Mouse (Mus musculus): Measurements from ENCODE around the gene Hist1h2ad. TPM values are rescaled to one million over a fixed set of nuclear protein-coding genes. Genes with fewer than 3 reads are reported as not detected.
"Not testable (repeated sequence)": the region's sequence is repeated elsewhere in the genome, so short reads cannot be mapped to it uniquely, and the experiment has no call there.

The Hist1h2ad gene
- polyA plus RNA-seq, 1 experiment from 2014 or later = 2.7 TPM

GRCm38 (mm10) chr13:23542999-23543607 is 31.1 kb upstream of the Hist1h2ad start, which contains the start of gene Hist1h2bh:
Gene Hist1h2bh, minus strand, starts transcription at chr13:23543392.
- H3K27ac ChIP-seq = peak within 1 kb of the TSS; percentile 94
- H3K36me3 ChIP-seq; H3K9me3 ChIP-seq; H3K27me3 ChIP-seq; H3K4me1 ChIP-seq (replicated peaks): not testable (repeated sequence)
- peak within 1 kb of the TSS; percentile 46 for H3K4me3 ChIP-seq (replicated peaks)
- H3K9ac ChIP-seq (replicated peaks) = peak within 1 kb of the TSS; percentile 70
- under 1% methylated on average over 41 of the region's 42 CpGs for WGBS
- ATAC-seq (ENCODE audit: insufficient number of reproducible peaks, insufficient read depth, low FRiP score, low TSS enrichment, low read depth) = peak; percentile 95
- H3K4me2 ChIP-seq = peak within 1 kb of the TSS; percentile 71

- under 1% methylated on average over 33 of the region's 45 CpGs for WGBS
- Histone ChIP-seq H3K9me3 (no peaks in the 10 kb centered on the region), H3K4me1 (replicated peaks) (0 out of 2 replicates have a peak, but pooled peaks cover 5% of the 10 kb centered on the region), H3K9ac (replicated peaks) (peak within 1 kb of the TSS; percentile 70), H3K4me2 (peak within 1 kb of the TSS; percentile 71), H3K27ac (peak within 1 kb of the TSS; percentile 94), H3K4me3 (replicated peaks) (peak within 1 kb of the TSS; percentile 46), H3K27me3 (no peaks in the 10 kb centered on the region), H3K36me3 (no peaks in the 10 kb centered on the region)
- ATAC-seq (ENCODE audit: insufficient number of reproducible peaks, insufficient read depth, low FRiP score, low TSS enrichment, low read depth) = peak; percentile 88
Measured at GRCm38 (mm10) chr13:23543965-23544786, 30.0 kb upstream of the Hist1h2ad start, which contains the start of gene Hist1h3f. Gene Hist1h3f, plus strand, starts transcription at chr13:23544052.

DNA sequence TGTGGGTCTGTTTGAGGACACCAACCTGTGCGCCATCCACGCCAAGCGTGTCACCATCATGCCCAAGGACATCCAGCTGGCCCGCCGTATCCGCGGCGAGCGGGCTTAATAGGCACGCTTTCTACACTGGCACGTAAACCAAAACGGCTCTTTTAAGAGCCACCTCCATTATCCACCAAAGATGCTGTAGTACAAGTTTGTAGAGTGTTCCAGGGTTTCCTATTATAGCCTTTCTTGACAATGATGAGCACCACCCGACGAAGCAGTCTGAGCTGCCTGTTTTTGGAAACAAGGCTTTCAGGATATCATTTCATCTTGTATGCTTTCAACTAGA is 29.4 kb upstream of the Hist1h2ad start:
- ATAC-seq (ENCODE audit: insufficient number of reproducible peaks, insufficient read depth, low FRiP score, low TSS enrichment, low read depth); H3K36me3 ChIP-seq; H3K4me1 ChIP-seq (replicated peaks); H3K9me3 ChIP-seq; H3K27me3 ChIP-seq: not testable (repeated sequence)
- H3K9ac ChIP-seq (replicated peaks) = peak overlapping the region; percentile 65
- peak overlapping the region; percentile 71 for H3K4me2 ChIP-seq
- peak overlapping the region; percentile 45 for H3K4me3 ChIP-seq (replicated peaks)
- peak overlapping the region; percentile 94 for H3K27ac ChIP-seq
- WGBS = 0% methylated on average over 11 of the region's 14 CpGs

DNA sequence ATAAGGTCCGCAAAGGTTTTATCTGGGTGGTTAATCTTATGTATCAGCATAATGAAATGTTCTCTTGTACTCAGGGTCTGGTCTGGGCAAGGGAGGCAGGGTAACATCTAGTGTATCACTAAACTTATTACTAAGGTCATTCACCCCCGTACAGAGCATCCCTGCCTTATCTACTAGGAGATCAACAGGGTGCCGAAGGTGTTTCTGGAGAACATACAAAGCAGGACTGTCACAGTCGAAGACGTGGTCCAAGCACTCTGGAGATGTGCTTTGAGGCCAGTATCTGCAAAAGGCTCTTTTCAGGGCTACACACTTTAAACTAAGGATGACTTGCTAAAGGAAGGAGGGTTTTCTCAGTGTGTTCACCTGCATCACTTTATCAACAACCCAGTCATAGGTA is 27.5 kb upstream of the Hist1h2ad start:
- no peak overlapping the region for H3K4me3 ChIP-seq (replicated peaks)
- peak overlapping the region; percentile 73 for H3K27ac ChIP-seq
- H3K27me3 ChIP-seq = no peaks in the 10 kb centered on the region
- H3K9me3 ChIP-seq = no peaks in the 10 kb centered on the region
- H3K36me3 ChIP-seq = no peaks in the 10 kb centered on the region
- 81% methylated on average over 5 of the region's 5 CpGs for WGBS
- no peak overlapping the region for H3K9ac ChIP-seq (replicated peaks)
- peaks cover 10% of the 10 kb centered on the region; the same call in 1 of the 2 replicates for H3K4me1 ChIP-seq (replicated peaks)
- no peak for ATAC-seq (ENCODE audit: insufficient number of reproducible peaks, insufficient read depth, low FRiP score, low TSS enrichment, low read depth)
- H3K4me2 ChIP-seq = no peak overlapping the region

GRCm38 (mm10) chr13:23550761-23551145 is 23.4 kb upstream of the Hist1h2ad start:
- Histone ChIP-seq H3K4me2 (peak overlapping the region; percentile 55), H3K27me3 (no peaks in the 10 kb centered on the region), H3K9me3 (no peaks in the 10 kb centered on the region), H3K9ac (replicated peaks) (peak overlapping the region; percentile 54), H3K27ac (peak overlapping the region; percentile 96), H3K4me3 (replicated peaks) (peak overlapping the region; percentile 46), H3K36me3 (no peaks in the 10 kb centered on the region), H3K4me1 (replicated peaks) (peaks cover 5% of the 10 kb centered on the region; the same call in 1 of the 2 replicates)
- 4% methylated on average over 3 of the region's 3 CpGs for WGBS
- no peak for ATAC-seq (ENCODE audit: insufficient number of reproducible peaks, insufficient read depth, low FRiP score, low TSS enrichment, low read depth)

DNA sequence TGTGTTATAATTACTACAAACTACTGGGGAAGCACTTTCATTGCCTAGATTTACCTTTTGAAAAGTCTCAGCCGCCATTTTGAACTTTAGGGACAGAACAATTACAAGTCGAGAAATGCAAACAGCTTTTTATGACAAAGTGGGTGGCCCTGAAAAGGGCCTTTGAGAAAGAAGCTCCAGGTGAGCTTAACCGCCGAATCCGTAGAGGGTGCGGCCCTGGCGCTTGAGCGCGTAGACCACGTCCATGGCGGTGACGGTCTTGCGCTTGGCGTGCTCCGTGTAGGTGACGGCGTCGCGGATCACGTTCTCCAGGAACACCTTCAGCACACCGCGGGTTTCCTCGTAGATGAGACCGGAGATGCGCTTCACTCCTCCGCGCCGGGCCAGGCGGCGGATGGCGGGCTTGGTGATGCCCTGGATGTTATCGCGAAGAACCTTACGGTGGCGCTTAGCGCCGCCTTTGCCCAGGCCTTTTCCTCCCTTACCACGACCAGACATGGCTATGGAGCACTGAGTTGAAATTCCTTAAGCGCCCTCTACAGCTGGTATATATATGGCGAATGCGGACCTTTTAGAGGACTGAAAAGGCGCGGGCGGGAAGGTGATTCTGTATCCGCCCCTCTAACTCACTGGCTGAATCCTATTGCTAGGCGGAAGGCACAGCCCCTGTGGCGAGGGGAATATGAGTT is 22.9 kb upstream of the Hist1h2ad start, which contains the start of gene Hist1h4f:
Hist1h4f (minus strand) TSS at position 503 of the 689 bp plus-strand sequence.
- Histone ChIP-seq H3K4me2 (peak within 1 kb of the TSS; percentile 55), H3K27ac (peak within 1 kb of the TSS; percentile 96), H3K9ac (replicated peaks) (peak within 1 kb of the TSS; percentile 54), H3K4me3 (replicated peaks) (peak within 1 kb of the TSS; percentile 46)
- not testable (repeated sequence) for H3K27me3 ChIP-seq; H3K9me3 ChIP-seq; H3K4me1 ChIP-seq (replicated peaks); H3K36me3 ChIP-seq
- WGBS = under 1% methylated on average over 47 of the region's 47 CpGs
- peak; percentile 87 for ATAC-seq (ENCODE audit: insufficient number of reproducible peaks, insufficient read depth, low FRiP score, low TSS enrichment, low read depth)

- peak overlapping the region; percentile 96 for H3K27ac ChIP-seq
- ATAC-seq (ENCODE audit: insufficient number of reproducible peaks, insufficient read depth, low FRiP score, low TSS enrichment, low read depth) = no peak
- H3K27me3 ChIP-seq = no peaks in the 10 kb centered on the region
- H3K4me3 ChIP-seq (replicated peaks) = peak overlapping the region; percentile 46
- peaks cover 5% of the 10 kb centered on the region for H3K4me1 ChIP-seq (replicated peaks)
- H3K4me2 ChIP-seq = peak overlapping the region; percentile 55
- peak overlapping the region; percentile 2; the same call in 1 of the 2 replicates for H3K9ac ChIP-seq (replicated peaks)
- H3K36me3 ChIP-seq = no peaks in the 10 kb centered on the region
- 59% methylated on average over 8 of the region's 8 CpGs for WGBS
- H3K9me3 ChIP-seq = no peaks in the 10 kb centered on the region
Measured at GRCm38 (mm10) chr13:23551931-23552914, 22.0 kb upstream of the Hist1h2ad start.

GRCm38 (mm10) chr13:23552962-23553361 is 21.2 kb upstream of the Hist1h2ad start, which contains the start of gene Hist1h1d:
Gene Hist1h1d, plus strand, starts transcription at chr13:23553262.
- Histone ChIP-seq H3K9ac (replicated peaks) (no peak within 1 kb of the TSS), H3K9me3 (no peaks in the 10 kb centered on the region), H3K27ac (peak within 1 kb of the TSS; percentile 100), H3K4me2 (peak within 1 kb of the TSS; percentile 90), H3K27me3 (no peaks in the 10 kb centered on the region), H3K4me3 (replicated peaks) (no peak within 1 kb of the TSS), H3K36me3 (no peaks in the 10 kb centered on the region), H3K4me1 (replicated peaks) (peaks cover 5% of the 10 kb centered on the region)
- ATAC-seq (ENCODE audit: insufficient number of reproducible peaks, insufficient read depth, low FRiP score, low TSS enrichment, low read depth) = no peak

DNA sequence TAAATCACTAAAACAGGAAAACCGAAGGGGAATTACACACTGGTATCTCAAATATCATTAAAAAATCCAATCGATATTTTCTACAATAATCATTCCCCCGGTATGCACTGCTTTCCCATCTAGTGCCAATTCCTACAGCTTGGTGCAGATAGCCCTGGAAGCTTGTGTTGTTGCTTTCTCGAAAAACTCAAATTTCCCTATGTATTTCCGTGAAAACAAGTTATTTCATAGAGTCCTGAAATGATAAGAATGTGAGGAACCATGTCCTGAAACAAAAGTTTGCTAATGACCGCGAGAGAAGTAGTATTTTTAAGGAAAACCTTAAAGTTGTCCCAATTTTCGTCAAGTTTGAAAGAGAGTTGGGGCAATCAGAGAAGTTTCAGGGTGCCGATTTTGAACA is 19.8 kb upstream of the Hist1h2ad start:
- Histone ChIP-seq H3K27ac (peak overlapping the region; percentile 100), H3K4me1 (replicated peaks) (peaks cover 5% of the 10 kb centered on the region), H3K4me3 (replicated peaks) (peak overlapping the region; percentile 66), H3K9ac (replicated peaks) (peak overlapping the region; percentile 86), H3K27me3 (no peaks in the 10 kb centered on the region), H3K4me2 (peak overlapping the region; percentile 90), H3K9me3 (no peaks in the 10 kb centered on the region), H3K36me3 (no peaks in the 10 kb centered on the region)
- WGBS = 21% methylated on average over 9 of the region's 9 CpGs
- no peak for ATAC-seq (ENCODE audit: insufficient number of reproducible peaks, insufficient read depth, low FRiP score, low TSS enrichment, low read depth)
